Mouse (Mus musculus): ENCODE results near the gene AC134908.4. TPM values are rescaled to one million over a fixed set of nuclear protein-coding genes. Genes with fewer than 3 reads are reported as not detected.

Gene AC134908.4
- polyA plus RNA-seq, 1 experiment from 2014 or later = 0.26 TPM

Small RNAs within 50 kb of the gene (microRNA-seq; reads per million reads assigned to microRNA genes)
- gene Gm25083 (not detected), gene Mir3082 (not detected), gene Mir6966 (0.79 reads per million)

Other genes with a start within 250 kb of the AC134908.4 start
- gene Sox8, start 225.0 kb downstream of the AC134908.4 start, polyA plus RNA-seq (2015; fragmentation: Nextera tagmentation; extraction: Ambion mirVana) = 0.54 and 0.82 TPM in 2 replicates
- 36.9 and 39.8 TPM in 2 replicates for gene Lmf1, start 216.6 kb downstream of the AC134908.4 start, polyA plus RNA-seq (2015; fragmentation: Nextera tagmentation; extraction: Ambion mirVana)
- 0.60 and 2.2 TPM in 2 replicates for gene Gng13, start 78.5 kb downstream of the AC134908.4 start, polyA plus RNA-seq (2015; fragmentation: Nextera tagmentation; extraction: Ambion mirVana)
- gene Chtf18, start 68.2 kb downstream of the AC134908.4 start, polyA plus RNA-seq (2015; fragmentation: Nextera tagmentation; extraction: Ambion mirVana) = 16.7 and 17.2 TPM in 2 replicates
- gene Rpusd1, start 68.0 kb downstream of the AC134908.4 start, polyA plus RNA-seq (2015; fragmentation: Nextera tagmentation; extraction: Ambion mirVana) = 12.7 and 13.7 TPM in 2 replicates
- 0.16 TPM in 2 replicates for gene Mslnl, start 59.6 kb downstream of the AC134908.4 start, polyA plus RNA-seq (2015; fragmentation: Nextera tagmentation; extraction: Ambion mirVana)
- 50.0 and 51.1 TPM in 2 replicates for gene Msln, start 41.3 kb downstream of the AC134908.4 start, polyA plus RNA-seq (2015; fragmentation: Nextera tagmentation; extraction: Ambion mirVana)
- 38.3 and 39.7 TPM in 2 replicates for gene Narfl, start 21.9 kb downstream of the AC134908.4 start, polyA plus RNA-seq (2015; fragmentation: Nextera tagmentation; extraction: Ambion mirVana)
- 51.4 and 55.2 TPM in 2 replicates for gene Haghl, start 10.0 kb downstream of the AC134908.4 start, polyA plus RNA-seq (2015; fragmentation: Nextera tagmentation; extraction: Ambion mirVana)
- 0.53 and 0.80 TPM in 2 replicates for gene Ccdc78, start 9.1 kb downstream of the AC134908.4 start, polyA plus RNA-seq (2015; fragmentation: Nextera tagmentation; extraction: Ambion mirVana)
- 65.1 and 68.9 TPM in 2 replicates for gene Fam173a, start 2.8 kb downstream of the AC134908.4 start, polyA plus RNA-seq (2015; fragmentation: Nextera tagmentation; extraction: Ambion mirVana)
- 25.6 and 26.9 TPM in 2 replicates for gene Metrn, start 1.5 kb upstream of the AC134908.4 start, polyA plus RNA-seq (2015; fragmentation: Nextera tagmentation; extraction: Ambion mirVana)
- gene Fbxl16, start 13.4 kb upstream of the AC134908.4 start, polyA plus RNA-seq (2015; fragmentation: Nextera tagmentation; extraction: Ambion mirVana) = 0.75 and 0.81 TPM in 2 replicates
- gene Wdr24, start 28.0 kb upstream of the AC134908.4 start, polyA plus RNA-seq (2015; fragmentation: Nextera tagmentation; extraction: Ambion mirVana) = 18.7 and 19.8 TPM in 2 replicates
- 35.0 and 36.6 TPM in 2 replicates for gene Jmjd8, start 33.2 kb upstream of the AC134908.4 start, polyA plus RNA-seq (2015; fragmentation: Nextera tagmentation; extraction: Ambion mirVana)
- 292 and 304 TPM in 2 replicates for gene Stub1, start 37.7 kb upstream of the AC134908.4 start, polyA plus RNA-seq (2015; fragmentation: Nextera tagmentation; extraction: Ambion mirVana)
- gene Rhbdl1, start 41.6 kb upstream of the AC134908.4 start, polyA plus RNA-seq (2015; fragmentation: Nextera tagmentation; extraction: Ambion mirVana) = 1.6 and 1.7 TPM in 2 replicates
- gene Gm20683, start 46.1 kb upstream of the AC134908.4 start, polyA plus RNA-seq (2015; fragmentation: Nextera tagmentation; extraction: Ambion mirVana) = 2.0 and 2.5 TPM in 2 replicates
- gene Rhot2, start 49.2 kb upstream of the AC134908.4 start, polyA plus RNA-seq (2015; fragmentation: Nextera tagmentation; extraction: Ambion mirVana) = 31.6 and 32.7 TPM in 2 replicates
- gene Wdr90, start 65.8 kb upstream of the AC134908.4 start, polyA plus RNA-seq (2015; fragmentation: Nextera tagmentation; extraction: Ambion mirVana) = 13.1 and 15.0 TPM in 2 replicates
- gene Mcrip2, start 73.1 kb upstream of the AC134908.4 start, polyA plus RNA-seq (2015; fragmentation: Nextera tagmentation; extraction: Ambion mirVana) = 225 and 234 TPM in 2 replicates
- 35.1 and 37.1 TPM in 2 replicates for gene Mettl26, start 79.4 kb upstream of the AC134908.4 start, polyA plus RNA-seq (2015; fragmentation: Nextera tagmentation; extraction: Ambion mirVana)
- 0.30 and 0.41 TPM in 2 replicates for gene Wfikkn1, start 85.2 kb upstream of the AC134908.4 start, polyA plus RNA-seq (2015; fragmentation: Nextera tagmentation; extraction: Ambion mirVana)
- 14.5 and 18.7 TPM in 2 replicates for gene Rab40c, start 124.1 kb upstream of the AC134908.4 start, polyA plus RNA-seq (2015; fragmentation: Nextera tagmentation; extraction: Ambion mirVana)
- 59.3 and 66.0 TPM in 2 replicates for gene Pigq, start 149.3 kb upstream of the AC134908.4 start, polyA plus RNA-seq (2015; fragmentation: Nextera tagmentation; extraction: Ambion mirVana)
- 0.06 and 0.11 TPM in 2 replicates for gene Nhlrc4, start 149.3 kb upstream of the AC134908.4 start, polyA plus RNA-seq (2015; fragmentation: Nextera tagmentation; extraction: Ambion mirVana)
- gene A930017K11Rik, start 156.9 kb upstream of the AC134908.4 start, polyA plus RNA-seq (2015; fragmentation: Nextera tagmentation; extraction: Ambion mirVana) = 0.11 TPM in 1 of 2 replicates, not detected in the other
- gene Capn15, start 190.1 kb upstream of the AC134908.4 start, polyA plus RNA-seq (2015; fragmentation: Nextera tagmentation; extraction: Ambion mirVana) = 12.0 and 14.5 TPM in 2 replicates